Mouse (Mus musculus): ENCODE data around the gene Myo1b. TPM values are rescaled to one million over a fixed set of nuclear protein-coding genes. Genes with fewer than 3 reads are reported as not detected.

Gene Myo1b
- polyA plus RNA-seq, 2 experiments: 53.5 to 107 TPM

DNA sequence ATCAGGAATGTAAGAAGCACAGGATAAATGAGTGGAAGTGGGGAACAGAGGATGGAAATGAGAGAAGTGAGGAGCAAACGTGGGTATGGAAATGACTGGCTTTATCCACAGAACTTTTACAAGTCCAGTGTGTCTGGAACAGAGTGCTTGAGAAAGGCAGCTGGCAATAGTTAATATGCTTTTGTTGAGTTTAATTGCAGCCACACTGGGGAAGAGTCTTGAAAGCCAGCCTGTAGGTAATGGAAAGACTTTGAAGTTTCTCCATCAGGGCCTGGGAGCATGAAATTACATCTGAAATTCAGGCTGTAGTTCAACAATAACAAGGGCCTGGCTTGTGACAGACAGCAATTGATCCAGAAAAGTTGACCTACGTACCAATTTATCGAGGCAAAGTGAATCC, 209.8 kb downstream of the Myo1b start:
- H3K4me3 ChIP-seq (replicated peaks; ENCODE audit: low read length): no peak overlapping the region
- ATAC-seq (ENCODE audit: low FRiP score, low read depth) (peak; percentile 65), DNase-seq (ENCODE audit: low spot score) (peak; percentile 54)
- no peaks in the 10 kb centered on the region for H3K9me3 ChIP-seq (ENCODE audit: control insufficient read depth, low read length)
- H3K4me1 ChIP-seq (ENCODE audit: control insufficient read depth, insufficient read depth, low read length): 0 out of 2 replicates have a peak, but pooled peaks cover 2% of the 10 kb centered on the region
- no peak overlapping the region for H3K9ac ChIP-seq (ENCODE audit: low read depth, low read length, severe bottlenecking)
- H3K4me2 ChIP-seq (replicated peaks; ENCODE audit: low read depth, low read length, severe bottlenecking): no peak overlapping the region
- no peak for TF ChIP-seq POLR2A (IDR thresholded peaks at IDR 0.05; ENCODE audit: borderline replicate concordance, extremely low read depth, insufficient read depth, insufficient read length)
- no peaks in the 10 kb centered on the region for H3K27me3 ChIP-seq (ENCODE audit: control insufficient read depth, insufficient read depth, low read length)
- 31% methylated on average over 3 of the region's 3 CpGs for WGBS
- peak overlapping the region; percentile 58 for H3K27ac ChIP-seq (replicated peaks; ENCODE audit: low read depth, low read length)
- H3K36me3 ChIP-seq (ENCODE audit: control insufficient read depth, insufficient read depth, low read length): no peaks in the 10 kb centered on the region

DNA sequence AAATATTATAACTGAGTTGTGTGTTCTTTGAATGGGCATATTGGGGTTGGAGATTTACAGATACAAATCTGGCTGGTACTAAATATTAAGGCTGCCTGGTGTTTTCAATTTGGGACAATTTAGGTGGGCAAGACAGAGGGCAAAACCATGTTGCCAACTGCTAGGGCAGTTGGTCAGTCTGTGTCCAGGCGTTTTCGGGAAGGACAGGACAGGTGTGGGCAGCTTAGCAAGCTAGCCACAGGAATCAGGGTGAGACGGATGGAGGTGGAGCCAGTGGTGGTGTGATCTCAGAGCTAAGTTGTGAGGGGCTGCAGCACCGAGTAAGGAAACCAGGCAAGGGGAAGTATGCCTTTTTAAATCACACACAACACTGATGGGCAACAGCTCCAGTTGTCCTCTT, 211.3 kb downstream of the Myo1b start:
- no peak overlapping the region for H3K4me2 ChIP-seq (replicated peaks; ENCODE audit: low read depth, low read length, severe bottlenecking)
- H3K4me3 ChIP-seq (replicated peaks; ENCODE audit: low read length): no peak overlapping the region
- H3K27ac ChIP-seq (replicated peaks; ENCODE audit: low read depth, low read length): no peak overlapping the region
- ATAC-seq (ENCODE audit: low FRiP score, low read depth): no peak
- TF ChIP-seq POLR2A (IDR thresholded peaks at IDR 0.05; ENCODE audit: borderline replicate concordance, extremely low read depth, insufficient read depth, insufficient read length): no peak
- H3K36me3 ChIP-seq (ENCODE audit: control insufficient read depth, insufficient read depth, low read length): no peaks in the 10 kb centered on the region
- H3K27me3 ChIP-seq (ENCODE audit: control insufficient read depth, insufficient read depth, low read length): no peaks in the 10 kb centered on the region
- no peak for DNase-seq (ENCODE audit: low spot score)
- no peaks in the 10 kb centered on the region for H3K9me3 ChIP-seq (ENCODE audit: control insufficient read depth, low read length)
- 0 out of 2 replicates have a peak, but pooled peaks cover 2% of the 10 kb centered on the region for H3K4me1 ChIP-seq (ENCODE audit: control insufficient read depth, insufficient read depth, low read length)
- 81% methylated on average over 4 of the region's 4 CpGs for WGBS
- H3K9ac ChIP-seq (ENCODE audit: low read depth, low read length, severe bottlenecking): no peak overlapping the region

Other genes starting within 250 kb of the Myo1b start
- 0.44 and 0.60 TPM in 2 replicates for gene Stat4, start 71.1 kb upstream of the Myo1b start, polyA plus RNA-seq (2012; rRNA removed)
- 0.51 and 2.1 TPM in 2 replicates for gene Stat4, start 71.1 kb upstream of the Myo1b start, polyA plus RNA-seq (2014; fragmentation: Nextera tagmentation; extraction: Ambion mirVana)
- 12.9 and 14.8 TPM in 2 replicates for gene Stat1, start 203.4 kb upstream of the Myo1b start, polyA plus RNA-seq (2012; rRNA removed)
- 20.6 and 25.6 TPM in 2 replicates for gene Stat1, start 203.4 kb upstream of the Myo1b start, polyA plus RNA-seq (2014; fragmentation: Nextera tagmentation; extraction: Ambion mirVana)

Data from limb, embryonic 14.5 days (tissue).